Mouse (Mus musculus): ENCODE measurements around the gene Fry.

- TF ChIP-seq CTCF (IDR thresholded peaks at IDR 0.05) (no peak), EP300 (IDR thresholded peaks at IDR 0.05; ENCODE audit: insufficient read depth, low read depth, low read length) (no peak)
These were observed 346.8 kb downstream of the Fry start for GRCm38 (mm10) chr5:150465218-150465617.
